Mouse (Mus musculus) monocyte, adult 5-6 weeks (primary cell): Measurements from ENCODE around the gene Zfp980. TPM values are rescaled to one million over a fixed set of nuclear protein-coding genes. Genes with fewer than 3 reads are reported as not detected.
A peak's percentile ranks its signal among the peaks of the same experiment; 100 is the strongest.
"Not testable (repeated sequence)": the region's sequence is repeated elsewhere in the genome, so short reads cannot be mapped to it uniquely, and the experiment has no call there.

Source experiments
- ATAC-seq: fragments of 153-309, 156-312 bp; replicated peaks from 2 replicates; pipeline ENCODE4 v1.8.0; 2017; ENCODE audit warnings: mild to moderate bottlenecking; ENCODE audit not compliant: low TSS enrichment, insufficient number of reproducible peaks, severe bottlenecking, poor library complexity, low FRiP score
- total RNA-seq: library from RNA; stranded (forward); fragments of 200-1000, 200-491, 200-594 nt; gene quantifications from 3 replicates; pipeline ENCODE4 v1.2.3, GENCODE M21; 2017

The Zfp980 gene
- not detected in 3 replicates for total RNA-seq

- not testable (repeated sequence) for ATAC-seq
These were observed at the start of gene Zfp980 for GRCm38 (mm10) chr4:145670385-145670784. TSS of gene Zfp980 (plus strand) at chr4:145670685.

DNA sequence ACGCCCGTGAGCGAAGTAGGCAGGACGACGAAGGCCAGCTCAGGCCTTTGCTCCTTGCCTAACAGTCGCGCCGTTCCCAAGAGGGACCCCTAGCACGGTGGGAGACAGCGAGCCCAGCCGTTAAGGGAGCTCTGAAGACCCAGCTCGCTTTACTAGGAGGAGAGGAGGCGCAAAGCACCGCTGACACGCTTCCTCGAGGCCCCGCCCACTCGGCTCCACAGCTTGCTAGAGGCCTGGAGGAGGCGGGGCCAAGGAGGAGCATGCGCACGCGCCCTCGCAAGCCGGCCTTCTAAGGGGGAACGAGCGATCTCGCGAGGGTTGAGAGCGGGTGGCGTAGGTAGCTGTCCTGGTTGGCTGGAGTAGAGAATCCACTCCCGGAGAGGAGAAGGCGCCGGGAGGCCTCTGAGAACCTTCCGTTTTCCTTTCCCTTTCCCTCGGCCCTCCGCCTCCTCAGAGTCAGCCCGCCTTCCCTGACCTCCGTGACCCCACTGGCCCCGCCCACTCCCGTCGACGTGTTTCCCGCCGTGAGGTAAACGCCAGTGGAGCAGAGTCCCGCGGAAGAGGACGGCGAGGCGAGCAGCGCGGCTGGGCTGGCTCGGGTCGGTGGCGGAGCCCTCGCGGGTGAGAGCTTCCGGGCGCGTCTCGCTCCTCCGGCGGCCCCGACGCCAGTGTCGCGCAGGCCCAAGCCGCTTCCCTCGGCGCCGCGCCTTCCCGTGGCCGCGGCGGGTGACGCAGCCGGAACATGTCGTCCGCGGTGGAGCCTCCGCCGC lies 29.9 kb upstream of the Zfp980 start:
- ATAC-seq = not testable (repeated sequence)

- not testable (repeated sequence) for ATAC-seq
These were observed 3.8 kb downstream of the Zfp980 start for GRCm38 (mm10) chr4:145674286-145674780.

DNA sequence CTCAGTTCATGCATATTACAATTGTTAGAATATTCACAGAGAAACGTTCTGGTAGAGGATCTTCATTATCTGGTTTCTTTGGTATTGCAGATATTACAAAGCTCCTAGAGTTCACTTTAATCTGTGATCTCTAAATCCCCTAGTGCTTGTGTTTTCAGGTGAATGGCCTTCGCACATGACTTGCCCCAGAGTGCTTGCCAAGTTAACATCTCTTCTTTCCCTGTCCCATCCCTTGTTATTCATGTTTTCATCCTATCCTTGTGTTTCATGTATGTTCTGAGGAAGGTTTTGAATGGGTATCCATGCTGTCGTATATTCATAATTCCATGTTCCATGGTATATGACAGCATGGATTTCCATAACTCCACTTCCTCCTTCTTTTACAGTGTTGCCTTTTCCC lies 9.7 kb downstream of the Zfp980 start:
- ATAC-seq = peak; percentile 67; the same call in 1 of the 2 replicates

- ATAC-seq = 0 out of 2 replicates have a peak, but pooled peaks have one; percentile 60
These were observed 10.3 kb downstream of the Zfp980 start for GRCm38 (mm10) chr4:145680672-145681387.

GRCm38 (mm10) chr4:145682021-145682420 lies 11.5 kb downstream of the Zfp980 start:
- ATAC-seq = not testable (repeated sequence)

- ATAC-seq = peak; percentile 72
These were observed 12.7 kb downstream of the Zfp980 start for GRCm38 (mm10) chr4:145683024-145683766.

DNA sequence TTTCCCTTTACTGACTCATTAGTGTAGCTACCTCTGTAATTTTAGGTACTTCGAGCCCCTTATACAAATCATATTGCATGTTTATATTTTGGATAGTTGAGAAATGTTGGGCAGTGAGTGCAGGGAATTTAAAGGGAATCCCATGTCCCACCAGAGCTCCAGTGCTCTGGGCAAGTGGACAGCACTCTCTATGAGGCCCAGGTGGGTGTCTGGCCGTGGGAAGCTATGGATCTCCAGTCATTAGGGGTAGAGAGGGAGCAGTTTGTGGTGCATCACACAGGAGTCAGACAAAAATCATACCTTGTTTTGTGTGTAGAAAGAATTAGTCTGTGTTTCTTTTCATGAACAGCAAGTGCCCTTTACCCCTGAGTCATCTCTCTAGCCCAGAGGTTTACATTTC lies 15.6 kb downstream of the Zfp980 start:
- not testable (repeated sequence) for ATAC-seq

DNA sequence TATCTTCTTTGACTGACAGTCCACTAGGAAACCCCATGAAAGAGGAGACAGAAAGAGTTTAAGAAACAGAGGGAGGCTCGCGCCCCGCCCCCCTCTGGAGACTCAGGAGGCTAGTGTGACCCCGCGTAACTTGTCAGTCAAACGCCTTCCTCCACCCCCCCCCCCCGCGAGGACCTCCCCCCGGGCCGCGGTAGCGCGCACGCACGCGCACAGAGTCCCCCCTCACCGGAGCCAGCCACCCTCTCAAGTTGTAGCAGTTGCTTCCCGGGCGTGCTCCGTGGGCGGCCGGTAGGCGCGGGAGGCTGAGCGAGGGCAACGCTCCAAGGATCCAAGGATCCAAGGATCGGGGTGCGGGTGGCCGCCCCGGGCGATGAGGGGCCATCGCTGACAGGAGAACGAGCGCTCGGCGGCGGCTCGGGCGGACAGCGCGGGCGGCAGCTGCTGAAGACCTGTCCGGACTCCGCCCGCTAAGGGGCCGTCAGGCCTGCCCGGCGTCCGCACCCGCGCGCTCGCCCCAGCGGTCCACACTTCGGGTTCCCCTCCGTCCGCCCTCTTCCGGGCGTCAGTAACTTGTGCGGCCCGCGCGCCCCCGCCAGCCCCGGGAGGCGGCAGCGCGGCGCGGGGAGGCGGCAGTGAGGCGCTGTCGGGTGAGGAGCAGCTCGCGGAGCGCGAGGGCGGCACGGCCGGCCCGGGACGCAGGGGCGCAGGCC lies 74.6 kb downstream of the Zfp980 start:
- not testable (repeated sequence) for ATAC-seq

DNA sequence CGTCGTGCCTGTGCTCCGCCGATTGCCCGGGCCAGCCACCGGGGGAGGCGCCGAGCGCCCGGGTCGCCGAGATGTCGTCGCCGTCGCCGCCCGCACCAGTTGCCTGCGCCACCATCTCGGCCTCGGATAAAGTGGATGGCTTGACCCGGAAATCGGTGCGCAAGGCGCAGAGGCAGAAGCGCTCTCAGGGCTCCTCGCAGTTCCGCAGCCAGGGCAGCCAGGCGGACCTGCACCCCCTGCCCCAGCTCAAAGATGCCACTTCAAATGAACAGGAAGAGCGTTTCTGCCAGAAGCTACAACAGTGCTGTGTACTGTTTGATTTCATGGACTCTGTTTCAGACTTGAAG lies 75.1 kb downstream of the Zfp980 start:
- ATAC-seq = not testable (repeated sequence)

Other genes with a start within 250 kb of the Zfp980 start
- gene Zfp990, start 159.9 kb upstream of the Zfp980 start, total RNA-seq = 0.19 TPM in 1 of 3 replicates, not detected in the others
- gene Gm13212, start 85.5 kb upstream of the Zfp980 start, total RNA-seq = 8.4 to 15.7 TPM (median 13.3 TPM) in 3 replicates
- not detected in 3 replicates for gene Zfp986, start 198.1 kb downstream of the Zfp980 start, total RNA-seq